Mouse (Mus musculus): ENCODE measurements around the gene Evx2.

DNA sequence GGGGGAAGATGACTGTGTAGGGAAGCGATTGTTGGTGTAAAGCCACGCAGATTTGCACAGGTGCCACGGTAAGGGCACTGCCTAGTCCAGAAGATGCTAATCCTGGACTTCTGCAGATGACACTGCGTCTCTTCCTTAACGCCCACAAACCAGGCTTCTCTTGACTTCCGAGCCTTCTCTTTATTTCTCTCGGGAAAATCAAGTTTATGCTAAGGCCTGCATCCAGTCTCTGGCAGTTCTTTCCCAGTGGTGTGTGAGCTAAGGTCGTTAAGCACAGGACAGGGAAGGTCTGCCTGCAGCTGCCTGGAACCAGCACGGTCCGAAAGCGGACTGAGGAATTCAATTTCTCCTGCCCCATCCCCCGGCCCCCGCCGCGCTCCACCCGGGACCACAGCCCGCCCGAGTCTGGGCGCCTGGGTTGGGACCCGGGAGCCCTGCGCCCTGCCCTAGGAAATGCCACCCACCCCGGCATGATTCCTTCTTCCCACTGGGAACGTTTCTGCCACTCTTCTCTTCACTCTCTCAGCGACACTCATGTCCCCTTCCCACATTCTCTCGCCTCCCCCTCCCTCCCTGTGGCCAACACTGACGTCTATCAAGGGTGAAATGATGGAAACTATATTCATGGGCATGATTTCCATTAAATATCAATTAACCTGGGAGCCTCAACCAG, 44.5 kb upstream of the Evx2 start:
- TF ChIP-seq EP300 (optimal IDR thresholded peaks at IDR 0.05) (no peak), CTCF (IDR thresholded peaks at IDR 0.05; ENCODE audit: low read depth) (no peak)
